Mouse (Mus musculus): ENCODE measurements at regions not wholly inside any gene's neighbourhood (a gene's known extent, or its start where the extent isn't known, plus 50 kb on each side); places are given as distances from the start of the nearest gene placed in this dataset.

DNA sequence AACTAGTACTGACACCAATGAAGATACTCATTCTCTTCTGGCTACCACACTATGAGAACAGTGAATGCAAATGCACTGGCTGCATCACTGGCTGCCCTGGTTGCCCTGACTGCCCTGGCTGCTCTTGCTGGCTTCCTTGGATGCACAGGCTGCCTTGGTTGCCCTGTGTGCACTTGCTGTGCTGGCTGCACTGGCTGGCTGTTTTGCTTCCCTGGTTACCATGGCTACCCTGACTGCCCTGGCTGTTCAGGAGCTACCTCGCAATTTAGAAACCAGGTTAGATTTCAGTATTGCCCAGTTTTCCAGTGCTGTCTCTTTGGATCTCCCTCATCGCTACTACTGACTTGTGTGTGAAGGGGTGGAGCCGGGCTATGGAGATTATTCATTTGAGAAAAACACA, 175.7 kb downstream of the Fat4 start:
- H3K27ac ChIP-seq (ENCODE audit: insufficient read depth, low read length): no peak overlapping the region
- TF ChIP-seq POLR2A (IDR thresholded peaks at IDR 0.05; ENCODE audit: extremely low read depth, insufficient read depth, low read length) (no peak), CTCF (IDR thresholded peaks at IDR 0.05; ENCODE audit: extremely low read depth, insufficient read depth, low read length) (no peak)
- H3K4me3 ChIP-seq (ENCODE audit: insufficient read depth, low read length): no peak overlapping the region
- H3K4me1 ChIP-seq (ENCODE audit: control insufficient read depth, insufficient read depth, low read length): no peaks in the 10 kb centered on the region

DNA sequence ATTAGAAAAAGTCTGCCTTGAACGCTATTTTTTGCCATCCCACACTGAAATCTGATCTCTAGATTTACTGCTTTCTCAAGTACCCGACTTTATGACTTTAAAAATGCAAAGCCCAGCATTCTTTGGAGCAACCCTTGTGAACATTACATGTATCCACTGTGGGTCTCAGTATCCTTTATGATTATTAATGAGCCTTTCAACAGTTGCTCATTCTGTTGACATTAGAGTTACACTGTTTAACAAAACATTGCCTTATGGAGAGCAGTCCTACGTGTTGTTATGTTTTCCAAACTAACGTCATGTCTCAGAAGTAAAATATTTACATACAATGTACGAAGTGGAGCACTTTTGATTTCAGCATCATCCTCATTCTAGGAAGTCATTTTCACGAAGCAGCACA, 178.7 kb downstream of the Fat4 start:
- Histone ChIP-seq H3K4me1 (ENCODE audit: control insufficient read depth, insufficient read depth, low read length) (no peaks in the 10 kb centered on the region), H3K27ac (ENCODE audit: insufficient read depth, low read length) (no peak overlapping the region), H3K4me3 (ENCODE audit: insufficient read depth, low read length) (no peak overlapping the region)
- TF ChIP-seq CTCF (IDR thresholded peaks at IDR 0.05; ENCODE audit: extremely low read depth, insufficient read depth, low read length) (no peak), POLR2A (IDR thresholded peaks at IDR 0.05; ENCODE audit: extremely low read depth, insufficient read depth, low read length) (no peak)

DNA sequence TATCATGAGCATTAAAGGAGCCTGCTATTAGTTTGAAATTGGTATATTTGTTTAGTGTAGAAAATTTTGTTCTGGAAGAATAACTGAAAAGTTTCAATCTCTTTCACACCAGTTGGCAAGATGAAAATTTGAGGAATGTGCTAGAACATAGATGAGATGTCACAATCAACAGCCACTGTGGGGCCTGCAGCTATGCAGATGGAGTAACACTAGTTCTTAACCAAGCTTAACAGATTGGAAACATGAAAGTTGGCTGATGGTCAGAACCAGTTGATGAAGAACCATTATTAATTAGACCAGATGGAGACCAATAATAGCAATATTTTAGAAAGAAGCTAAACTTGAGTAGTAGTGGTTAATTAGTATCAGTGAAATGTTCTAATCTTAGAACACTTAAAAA, 182.3 kb downstream of the Fat4 start:
- no peak overlapping the region for H3K27ac ChIP-seq (ENCODE audit: insufficient read depth, low read length)
- no peak for TF ChIP-seq POLR2A (IDR thresholded peaks at IDR 0.05; ENCODE audit: extremely low read depth, insufficient read depth, low read length)
- no peak for TF ChIP-seq CTCF (IDR thresholded peaks at IDR 0.05; ENCODE audit: extremely low read depth, insufficient read depth, low read length)

DNA sequence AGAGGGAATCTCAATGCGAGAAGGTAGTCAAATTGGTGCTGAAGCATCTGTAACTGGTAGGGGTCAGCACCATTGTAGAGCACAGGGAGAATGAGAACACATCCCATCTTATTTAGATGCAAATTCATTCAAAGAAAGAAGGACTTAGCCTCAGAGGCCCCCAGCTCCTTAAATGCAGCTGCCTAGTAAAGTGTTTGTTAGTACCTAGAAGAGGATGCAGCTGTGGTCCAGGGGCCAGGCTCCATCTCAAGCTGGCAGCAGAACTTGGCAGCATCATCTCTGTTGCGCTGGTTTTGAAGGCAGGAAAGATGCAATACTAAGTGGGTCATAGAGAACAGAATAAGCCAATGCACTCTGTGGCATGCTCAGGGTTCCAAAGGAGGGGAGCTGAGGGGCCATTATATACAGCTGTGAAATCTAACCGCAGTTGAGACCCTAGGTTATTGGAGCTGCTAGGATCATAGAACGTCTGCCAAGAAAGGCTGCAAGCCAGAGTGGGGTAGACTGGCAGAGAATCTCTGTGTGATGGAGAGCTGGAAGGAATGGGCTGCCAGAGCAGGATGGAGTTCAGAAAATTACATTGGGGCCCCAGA, 196.0 kb downstream of the Fat4 start:
- Histone ChIP-seq H3K27ac (ENCODE audit: insufficient read depth, low read length) (no peak overlapping the region), H3K4me3 (ENCODE audit: insufficient read depth, low read length) (no peak overlapping the region), H3K4me1 (ENCODE audit: control insufficient read depth, insufficient read depth, low read length) (no peaks in the 10 kb centered on the region)
- no peak for TF ChIP-seq CTCF (IDR thresholded peaks at IDR 0.05; ENCODE audit: extremely low read depth, insufficient read depth, low read length)
- TF ChIP-seq POLR2A (IDR thresholded peaks at IDR 0.05; ENCODE audit: extremely low read depth, insufficient read depth, low read length): no peak

More for the DNA sequence above, 182.3 kb downstream of the Fat4 start:
- no peaks in the 10 kb centered on the region for H3K4me1 ChIP-seq (ENCODE audit: control insufficient read depth, insufficient read depth, low read length)
- H3K4me3 ChIP-seq (ENCODE audit: insufficient read depth, low read length): no peak overlapping the region

DNA sequence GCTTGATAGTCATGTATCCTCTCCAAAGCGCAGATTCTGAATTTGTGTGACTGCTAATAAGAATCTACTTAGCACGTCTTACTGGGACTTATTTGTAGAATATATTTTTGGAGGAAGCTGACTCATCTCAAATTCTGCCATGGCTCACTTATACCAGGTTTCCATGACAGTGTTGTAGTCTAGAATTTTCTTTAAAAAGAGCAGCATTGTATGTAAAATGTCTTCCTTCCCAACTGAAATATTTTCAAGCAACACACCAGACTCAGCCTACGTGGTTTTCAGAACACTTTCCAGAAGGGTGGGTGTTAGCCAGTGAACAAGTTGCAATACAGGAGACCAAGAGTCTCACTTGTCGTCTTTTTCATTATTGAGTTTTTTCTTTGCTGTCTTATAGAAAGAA, 202.2 kb downstream of the Fat4 start:
- TF ChIP-seq CTCF (IDR thresholded peaks at IDR 0.05; ENCODE audit: extremely low read depth, insufficient read depth, low read length) (no peak), POLR2A (IDR thresholded peaks at IDR 0.05; ENCODE audit: extremely low read depth, insufficient read depth, low read length) (no peak)

DNA sequence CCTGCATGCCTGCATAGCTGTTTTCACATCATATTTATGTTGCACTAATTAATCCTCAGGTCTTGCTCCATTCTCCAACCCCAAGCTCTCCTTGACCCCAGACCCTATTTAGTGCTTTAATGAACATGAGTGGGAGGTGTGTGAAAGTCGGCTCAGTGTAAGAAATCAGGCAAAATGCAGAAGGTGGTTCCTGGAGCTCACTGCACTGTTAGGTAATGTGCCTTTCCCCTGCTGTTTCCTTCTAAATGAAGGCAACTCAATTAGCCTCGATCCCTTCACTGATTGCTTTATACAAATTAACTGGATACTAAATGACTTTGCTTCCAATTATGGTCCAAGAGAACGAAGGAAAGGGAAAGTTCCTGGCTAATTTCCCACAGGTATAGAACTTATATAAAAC, 215.6 kb downstream of the Fat4 start:
- H3K27ac ChIP-seq (ENCODE audit: insufficient read depth, low read length): no peak overlapping the region
- H3K4me3 ChIP-seq (ENCODE audit: insufficient read depth, low read length): no peak overlapping the region
- no peak for TF ChIP-seq CTCF (IDR thresholded peaks at IDR 0.05; ENCODE audit: extremely low read depth, insufficient read depth, low read length)
- no peak for TF ChIP-seq POLR2A (IDR thresholded peaks at IDR 0.05; ENCODE audit: extremely low read depth, insufficient read depth, low read length)
- H3K4me1 ChIP-seq (ENCODE audit: control insufficient read depth, insufficient read depth, low read length): no peaks in the 10 kb centered on the region

More for the DNA sequence above, 202.2 kb downstream of the Fat4 start:
- Histone ChIP-seq H3K27ac (ENCODE audit: insufficient read depth, low read length) (no peak overlapping the region), H3K4me3 (ENCODE audit: insufficient read depth, low read length) (no peak overlapping the region), H3K4me1 (ENCODE audit: control insufficient read depth, insufficient read depth, low read length) (no peaks in the 10 kb centered on the region)

DNA sequence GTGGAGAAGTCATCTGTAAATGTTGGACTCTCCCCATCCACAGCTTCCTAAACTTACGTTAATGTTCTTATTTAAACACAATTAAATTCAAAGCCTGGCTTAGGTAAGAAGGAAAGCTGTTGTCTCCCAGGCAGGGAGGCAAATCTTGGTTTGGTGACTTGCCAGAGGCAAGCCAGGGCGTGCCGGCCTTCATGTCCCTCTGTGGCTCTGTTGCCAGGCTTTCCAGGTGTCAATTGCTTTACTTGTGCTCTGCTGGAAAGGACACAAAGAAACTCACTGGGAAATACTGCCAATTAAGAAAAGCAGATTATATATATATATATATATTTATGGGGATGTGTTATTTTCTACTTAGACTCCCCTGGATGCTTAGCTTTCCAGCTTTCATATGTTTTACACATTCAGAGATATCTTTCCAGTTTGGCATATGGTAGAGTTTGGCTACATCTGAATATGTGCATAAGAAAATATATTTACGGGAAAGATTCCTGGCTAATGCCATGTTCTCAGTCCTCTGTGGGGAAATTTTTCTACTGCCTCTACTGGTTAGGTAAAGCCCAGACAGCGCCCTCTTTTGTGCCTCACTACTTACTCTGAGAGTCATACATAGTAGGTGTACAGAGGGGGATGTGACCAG, 223.1 kb downstream of the Fat4 start:
- Histone ChIP-seq H3K4me3 (ENCODE audit: insufficient read depth, low read length) (no peak overlapping the region), H3K27ac (ENCODE audit: insufficient read depth, low read length) (no peak overlapping the region)
- no peak for TF ChIP-seq CTCF (IDR thresholded peaks at IDR 0.05; ENCODE audit: extremely low read depth, insufficient read depth, low read length)

DNA sequence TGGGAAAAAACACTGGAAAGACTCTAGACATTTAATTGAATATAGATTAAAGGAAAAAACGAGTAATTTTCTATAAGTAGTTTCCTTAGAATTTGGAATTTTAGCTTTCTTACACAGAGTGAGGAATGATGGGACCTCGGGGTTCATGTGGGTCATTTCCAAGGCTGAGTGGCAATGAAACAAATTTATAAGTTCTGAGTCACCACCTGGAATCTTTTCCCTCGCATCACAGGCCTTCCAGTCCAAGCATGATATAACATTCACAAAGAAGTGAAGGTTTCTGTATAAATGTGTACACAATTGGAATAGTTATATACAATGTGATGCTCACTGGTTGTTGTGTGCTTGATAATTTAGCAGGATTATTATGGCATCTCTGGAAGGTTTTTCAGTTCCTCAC, 227.3 kb downstream of the Fat4 start:
- Histone ChIP-seq H3K27ac (ENCODE audit: insufficient read depth, low read length) (no peak overlapping the region), H3K4me3 (ENCODE audit: insufficient read depth, low read length) (no peak overlapping the region), H3K4me1 (ENCODE audit: control insufficient read depth, insufficient read depth, low read length) (no peaks in the 10 kb centered on the region)
- TF ChIP-seq POLR2A (IDR thresholded peaks at IDR 0.05; ENCODE audit: extremely low read depth, insufficient read depth, low read length) (no peak), CTCF (IDR thresholded peaks at IDR 0.05; ENCODE audit: extremely low read depth, insufficient read depth, low read length) (no peak)

More for the DNA sequence above, 223.1 kb downstream of the Fat4 start:
- H3K4me1 ChIP-seq (ENCODE audit: control insufficient read depth, insufficient read depth, low read length): no peaks in the 10 kb centered on the region

DNA sequence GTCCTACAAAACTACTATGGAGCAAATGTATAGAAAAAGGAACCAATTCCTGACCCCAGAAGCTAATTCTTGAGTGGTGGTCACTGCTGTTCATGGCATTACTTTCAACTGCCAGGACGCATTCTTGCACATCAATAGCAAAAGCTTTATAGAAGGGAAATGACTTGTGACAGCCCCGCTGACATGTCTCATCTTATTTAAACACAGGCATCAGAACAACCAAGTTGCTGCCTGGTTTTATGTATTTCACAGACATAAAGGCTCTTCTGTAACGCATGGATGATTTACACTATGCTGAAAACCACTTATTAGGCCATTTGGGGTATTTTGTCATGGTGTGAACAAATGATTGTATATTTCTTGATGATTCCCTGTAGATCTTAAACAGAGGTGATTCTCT, 228.1 kb downstream of the Fat4 start:
- Histone ChIP-seq H3K27ac (ENCODE audit: insufficient read depth, low read length) (no peak overlapping the region), H3K4me1 (ENCODE audit: control insufficient read depth, insufficient read depth, low read length) (no peaks in the 10 kb centered on the region)
- TF ChIP-seq POLR2A (IDR thresholded peaks at IDR 0.05; ENCODE audit: extremely low read depth, insufficient read depth, low read length): no peak
- TF ChIP-seq CTCF (IDR thresholded peaks at IDR 0.05; ENCODE audit: extremely low read depth, insufficient read depth, low read length): no peak

DNA sequence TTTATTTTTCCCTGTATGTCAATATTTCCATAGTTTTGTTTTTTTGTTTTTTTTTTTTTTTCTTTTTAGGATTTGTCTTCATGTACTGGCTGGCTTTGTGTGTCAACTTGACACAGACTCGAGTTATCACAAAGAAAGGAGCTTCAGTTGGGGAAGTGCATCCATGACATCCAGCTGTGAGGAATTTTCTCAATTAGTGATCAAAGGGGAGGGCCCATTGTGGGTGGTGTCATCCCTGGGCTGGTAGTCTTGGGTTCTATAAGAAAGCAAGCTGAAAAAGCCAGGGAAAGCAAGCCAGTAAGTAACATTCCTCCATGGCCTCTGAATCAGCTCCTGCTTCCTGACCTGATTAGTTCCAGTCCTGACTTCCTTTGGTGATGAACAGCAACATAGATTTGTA, 228.7 kb downstream of the Fat4 start:
- Histone ChIP-seq H3K4me1 (ENCODE audit: control insufficient read depth, insufficient read depth, low read length) (no peaks in the 10 kb centered on the region), H3K27ac (ENCODE audit: insufficient read depth, low read length) (no peak overlapping the region), H3K4me3 (ENCODE audit: insufficient read depth, low read length) (no peak overlapping the region)
- TF ChIP-seq POLR2A (IDR thresholded peaks at IDR 0.05; ENCODE audit: extremely low read depth, insufficient read depth, low read length) (no peak), CTCF (IDR thresholded peaks at IDR 0.05; ENCODE audit: extremely low read depth, insufficient read depth, low read length) (no peak)

More for the DNA sequence above, 228.1 kb downstream of the Fat4 start:
- H3K4me3 ChIP-seq (ENCODE audit: insufficient read depth, low read length): no peak overlapping the region

Data from cortical plate, adult 2 months (tissue).